Mouse (Mus musculus): Measurements from ENCODE around the gene Dppa1. TPM values are rescaled to one million over a fixed set of nuclear protein-coding genes. Genes with fewer than 3 reads are reported as not detected.

Gene Dppa1
- polyA plus RNA-seq (2017; shearing (Covaris generic)): not detected

GRCm38 (mm10) chr11:46629211-46629795 lies at the start of gene Dppa1:
TSS of gene Dppa1 (minus strand) at chr11:46629261.

DNA sequence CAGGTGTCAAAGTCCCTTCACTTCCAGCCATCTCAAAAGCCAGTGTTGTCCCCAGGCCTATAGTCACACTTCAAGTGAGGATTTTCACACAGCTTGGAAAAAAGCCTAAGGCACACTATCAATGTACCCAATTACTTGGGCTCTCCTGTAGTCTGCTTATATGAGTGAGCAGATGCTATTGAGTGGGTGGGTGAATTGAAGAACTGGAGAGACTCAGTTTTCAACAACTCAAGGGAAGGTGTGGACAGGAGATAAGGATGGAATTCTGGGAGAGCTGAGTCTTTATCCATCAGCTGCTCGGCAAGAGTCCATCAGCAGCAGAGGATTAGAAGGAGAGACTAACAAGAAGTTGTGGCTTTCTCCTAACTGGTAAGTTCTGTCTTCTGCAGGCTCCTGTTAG lies 57.7 kb downstream of the Dppa1 start, which contains the start of gene BC053393:
BC053393 (plus strand) TSS at position 210 of the 400 bp plus-strand sequence.

Other genes starting within 250 kb of the Dppa1 start
- gene Itk, start 239.7 kb downstream of the Dppa1 start, polyA plus RNA-seq (2017; shearing (Covaris generic)): 366 TPM
- gene Fam71b, start 232.7 kb downstream of the Dppa1 start, polyA plus RNA-seq (2017; shearing (Covaris generic)): 0.25 TPM
- gene Med7, start 192.3 kb downstream of the Dppa1 start, polyA plus RNA-seq (2017; shearing (Covaris generic)): 41.1 TPM
- 2.5 TPM for gene Havcr2, start 174.3 kb downstream of the Dppa1 start, polyA plus RNA-seq (2017; shearing (Covaris generic))
- gene Gm12169, start 105.0 kb downstream of the Dppa1 start, polyA plus RNA-seq (2017; shearing (Covaris generic)): not detected
- gene BC053393, start 57.7 kb downstream of the Dppa1 start, polyA plus RNA-seq (2017; shearing (Covaris generic)): not detected
- gene Timd2, start 77.8 kb upstream of the Dppa1 start, polyA plus RNA-seq (2017; shearing (Covaris generic)): not detected
- not detected for gene Havcr1, start 105.8 kb upstream of the Dppa1 start, polyA plus RNA-seq (2017; shearing (Covaris generic))
- gene Timd4, start 181.5 kb upstream of the Dppa1 start, polyA plus RNA-seq (2017; shearing (Covaris generic)): 0.50 TPM

All from CD4-positive, CD25-positive, alpha-beta regulatory T cell, adult 9 weeks (primary cell).